Mouse (Mus musculus) liver, embryonic 14.5 days (tissue): ENCODE results near the gene Rab28.

Experiments
- CTCF ChIP-seq: IDR thresholded peaks from 2 replicates; pipeline ENCODE4 v1.5.1; 2016; ENCODE audit warnings: antibody characterized with exemption, low read depth, control low read depth
- EP300 ChIP-seq: IDR thresholded peaks from 2 replicates; pipeline ENCODE4 v1.6.1; 2016; ENCODE audit warnings: antibody characterized with exemption, low read depth

DNA sequence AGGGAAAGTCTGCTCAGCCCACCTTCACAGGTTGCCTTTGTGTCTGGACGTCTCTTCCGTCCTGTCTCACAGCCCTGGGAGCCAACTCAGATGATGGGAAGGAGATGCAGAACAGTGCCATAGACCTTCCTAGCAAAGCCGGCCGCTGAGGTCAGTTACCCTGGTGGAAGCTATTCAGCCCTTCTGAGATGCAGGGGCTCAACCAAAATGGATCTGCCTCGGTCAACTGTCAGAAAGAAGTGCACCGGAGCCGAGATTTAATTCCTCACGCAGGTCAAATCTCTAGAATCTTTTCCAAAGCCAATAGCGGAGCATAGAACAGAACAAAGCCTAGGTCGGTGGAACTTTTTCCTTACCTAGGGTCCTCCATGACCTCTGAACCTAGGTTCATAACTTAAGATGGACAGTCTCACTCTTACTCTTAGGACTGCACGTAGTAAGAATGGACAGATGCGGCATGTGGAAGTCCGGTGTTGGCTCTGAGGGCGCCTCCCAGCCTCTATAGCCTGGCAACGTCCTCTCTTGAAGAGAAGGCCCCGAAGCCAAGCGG is 46.3 kb upstream of the Rab28 start:
- no peak for TF ChIP-seq CTCF
- no peak for TF ChIP-seq EP300
